Mouse (Mus musculus): ENCODE measurements around the gene Fam129c. TPM values are rescaled to one million over a fixed set of nuclear protein-coding genes. Genes with fewer than 3 reads are reported as not detected.

Gene Fam129c
- polyA plus RNA-seq, 1 experiment, result 4.5 TPM

DNA sequence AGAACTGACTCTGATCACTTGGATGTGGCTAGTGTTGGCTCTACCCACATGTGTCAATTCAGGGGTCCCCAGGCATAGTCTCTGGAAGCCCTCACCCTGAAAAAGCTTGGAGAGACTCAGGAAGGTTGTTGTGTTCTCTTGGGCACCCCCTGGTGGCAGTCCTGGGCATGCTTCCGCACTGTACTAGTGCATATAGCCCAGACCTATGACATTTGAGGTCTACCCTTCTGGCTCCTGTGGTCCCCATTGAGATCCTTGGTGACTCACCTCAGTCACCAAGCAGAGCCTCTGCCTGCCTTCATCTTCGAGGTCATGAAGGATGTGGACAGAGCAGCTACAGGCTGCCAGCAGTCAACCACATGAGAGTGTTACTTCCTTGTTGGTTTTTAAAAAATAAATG, 10.6 kb upstream of the Fam129c start:
- H3K4me3 ChIP-seq (ENCODE audit: low read depth, low read length), result no peak overlapping the region
- TF ChIP-seq CTCF (IDR thresholded peaks at IDR 0.05; ENCODE audit: extremely low read depth, insufficient read length, insufficient replicate concordance, low read depth, low read length) (peak; percentile 76; the same call in 1 of the 2 replicates), POLR2A (IDR thresholded peaks at IDR 0.05; ENCODE audit: low read depth, low read length) (no peak)
- H3K27me3 ChIP-seq (ENCODE audit: control insufficient read depth, insufficient read depth, low read length), result no peaks in the 10 kb centered on the region
- no peak overlapping the region for H3K27ac ChIP-seq (ENCODE audit: insufficient read depth, low read depth, low read length)
- 78% methylated on average over 2 of the region's 2 CpGs for WGBS
- peaks cover 7% of the 10 kb centered on the region; the same call in 1 of the 2 replicates for H3K4me1 ChIP-seq (ENCODE audit: control insufficient read depth, insufficient read depth, insufficient read length, low read length)
- no peaks in the 10 kb centered on the region; the same call in 1 of the 2 replicates for H3K36me3 ChIP-seq (ENCODE audit: control insufficient read depth, insufficient read depth, low read length)

GRCm38 (mm10) chr8:71588762-71589161, 8.7 kb upstream of the Fam129c start:
- 87% methylated on average over 3 of the region's 3 CpGs for WGBS
- Histone ChIP-seq H3K4me1 (ENCODE audit: control insufficient read depth, insufficient read depth, insufficient read length, low read length) (peaks cover 15% of the 10 kb centered on the region), H3K27me3 (ENCODE audit: control insufficient read depth, insufficient read depth, low read length) (no peaks in the 10 kb centered on the region), H3K36me3 (ENCODE audit: control insufficient read depth, insufficient read depth, low read length) (no peaks in the 10 kb centered on the region; the same call in 1 of the 2 replicates), H3K27ac (ENCODE audit: insufficient read depth, low read depth, low read length) (no peak overlapping the region), H3K4me3 (ENCODE audit: low read depth, low read length) (no peak overlapping the region)
- TF ChIP-seq POLR2A (IDR thresholded peaks at IDR 0.05; ENCODE audit: low read depth, low read length), result no peak
- TF ChIP-seq CTCF (IDR thresholded peaks at IDR 0.05; ENCODE audit: extremely low read depth, insufficient read length, insufficient replicate concordance, low read depth, low read length), result no peak

DNA sequence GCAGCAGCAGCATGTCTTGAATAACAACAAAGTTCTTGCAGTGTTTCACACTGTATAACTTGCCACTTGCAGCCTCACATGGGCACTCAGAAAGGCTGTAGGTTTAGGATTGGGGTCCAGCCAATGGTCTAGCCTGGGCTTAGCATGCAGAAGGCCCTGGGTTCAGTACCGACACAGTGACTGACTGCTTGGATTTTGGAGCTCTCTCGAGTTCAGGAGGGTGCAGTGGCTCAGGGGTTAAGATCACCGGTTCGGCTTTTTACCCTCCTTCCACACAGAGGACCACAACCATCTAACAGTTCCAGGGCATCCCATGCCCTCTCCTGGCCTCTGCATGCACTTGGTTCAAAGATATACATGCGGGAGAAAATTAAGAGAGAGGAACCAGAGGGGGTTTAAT, 6.4 kb upstream of the Fam129c start:
- Histone ChIP-seq H3K27ac (ENCODE audit: insufficient read depth, low read depth, low read length) (peak overlapping the region; percentile 94), H3K4me3 (ENCODE audit: low read depth, low read length) (peak overlapping the region; percentile 80), H3K4me1 (ENCODE audit: control insufficient read depth, insufficient read depth, insufficient read length, low read length) (peaks cover 15% of the 10 kb centered on the region), H3K36me3 (ENCODE audit: control insufficient read depth, insufficient read depth, low read length) (no peaks in the 10 kb centered on the region), H3K27me3 (ENCODE audit: control insufficient read depth, insufficient read depth, low read length) (no peaks in the 10 kb centered on the region; the same call in 1 of the 2 replicates)
- WGBS, result 30% methylated on average over 5 of the region's 5 CpGs
- TF ChIP-seq POLR2A (IDR thresholded peaks at IDR 0.05; ENCODE audit: low read depth, low read length) (no peak), CTCF (IDR thresholded peaks at IDR 0.05; ENCODE audit: extremely low read depth, insufficient read length, insufficient replicate concordance, low read depth, low read length) (no peak)

DNA sequence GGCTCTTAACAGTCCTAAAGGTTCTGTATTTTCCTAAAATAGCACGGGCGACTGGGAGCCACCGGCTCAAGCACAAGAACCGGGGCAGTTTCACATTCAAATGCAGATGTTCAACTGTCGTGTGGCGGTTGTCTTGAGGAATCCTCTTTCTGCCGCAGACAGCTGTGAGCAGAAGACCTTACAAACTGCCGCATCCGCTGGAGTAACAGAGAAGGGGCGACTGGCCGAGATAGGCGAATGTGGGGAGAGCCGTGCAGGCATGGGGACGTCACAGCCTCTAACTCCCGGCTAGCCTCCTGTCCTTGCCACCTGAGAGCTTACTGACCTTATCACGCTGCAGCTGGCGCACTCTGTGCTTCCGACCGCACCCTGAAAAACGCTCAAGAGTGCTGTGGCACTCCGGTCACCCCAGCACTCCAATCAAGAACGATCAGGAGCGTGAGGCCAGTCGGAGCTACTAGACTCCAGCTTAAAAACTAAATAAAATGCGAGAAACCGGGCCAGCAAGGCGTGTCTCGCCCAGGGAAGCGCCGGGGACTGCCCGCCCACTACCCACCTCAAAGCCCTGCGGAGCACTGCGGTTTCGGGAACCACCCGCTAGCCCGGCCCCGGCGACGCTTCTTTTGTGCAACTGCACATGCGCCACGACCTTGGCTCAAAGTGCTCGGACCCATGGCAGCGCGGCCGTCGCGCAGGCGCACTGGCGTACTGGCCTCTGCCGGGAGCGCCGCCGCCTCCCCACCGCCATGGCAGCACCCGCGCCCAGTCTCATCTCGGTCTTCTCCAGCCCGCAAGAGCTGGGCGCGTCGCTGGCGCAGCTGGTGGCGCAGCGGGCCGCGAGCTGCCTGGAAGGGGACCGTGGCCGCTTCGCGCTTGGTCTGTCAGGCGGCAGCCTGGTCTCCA, 5.7 kb upstream of the Fam129c start, which contains the start of gene Pgls:
Gene Pgls (plus strand): TSS at position 706 of the 903 bp plus-strand sequence.
- Histone ChIP-seq H3K36me3 (ENCODE audit: control insufficient read depth, insufficient read depth, low read length) (no peaks in the 10 kb centered on the region), H3K27me3 (ENCODE audit: control insufficient read depth, insufficient read depth, low read length) (no peaks in the 10 kb centered on the region; the same call in 1 of the 2 replicates), H3K4me3 (ENCODE audit: low read depth, low read length) (peak within 1 kb of the TSS; percentile 80), H3K4me1 (ENCODE audit: control insufficient read depth, insufficient read depth, insufficient read length, low read length) (peaks cover 15% of the 10 kb centered on the region), H3K27ac (ENCODE audit: insufficient read depth, low read depth, low read length) (peak within 1 kb of the TSS; percentile 94)
- under 1% methylated on average over 71 of the region's 71 CpGs for WGBS
- TF ChIP-seq POLR2A (IDR thresholded peaks at IDR 0.05; ENCODE audit: low read depth, low read length) (peak; percentile 86), CTCF (IDR thresholded peaks at IDR 0.05; ENCODE audit: extremely low read depth, insufficient read length, insufficient replicate concordance, low read depth, low read length) (no peak)

- H3K4me1 ChIP-seq (ENCODE audit: control insufficient read depth, insufficient read depth, insufficient read length, low read length), result peaks cover 15% of the 10 kb centered on the region
- H3K4me3 ChIP-seq (ENCODE audit: low read depth, low read length), result peak overlapping the region; percentile 80
- H3K36me3 ChIP-seq (ENCODE audit: control insufficient read depth, insufficient read depth, low read length), result no peaks in the 10 kb centered on the region
- WGBS, result 4% methylated on average over 60 of the region's 60 CpGs
- peak overlapping the region; percentile 94 for H3K27ac ChIP-seq (ENCODE audit: insufficient read depth, low read depth, low read length)
- TF ChIP-seq POLR2A (IDR thresholded peaks at IDR 0.05; ENCODE audit: low read depth, low read length) (no peak), CTCF (IDR thresholded peaks at IDR 0.05; ENCODE audit: extremely low read depth, insufficient read length, insufficient replicate concordance, low read depth, low read length) (no peak)
- no peaks in the 10 kb centered on the region; the same call in 1 of the 2 replicates for H3K27me3 ChIP-seq (ENCODE audit: control insufficient read depth, insufficient read depth, low read length)
Observed at GRCm38 (mm10) chr8:71592374-71593170, 4.9 kb upstream of the Fam129c start.

GRCm38 (mm10) chr8:71593556-71594323, 3.7 kb upstream of the Fam129c start:
- TF ChIP-seq POLR2A (IDR thresholded peaks at IDR 0.05; ENCODE audit: low read depth, low read length) (no peak), CTCF (IDR thresholded peaks at IDR 0.05; ENCODE audit: extremely low read depth, insufficient read length, insufficient replicate concordance, low read depth, low read length) (no peak)
- Histone ChIP-seq H3K36me3 (ENCODE audit: control insufficient read depth, insufficient read depth, low read length) (no peaks in the 10 kb centered on the region), H3K4me1 (ENCODE audit: control insufficient read depth, insufficient read depth, insufficient read length, low read length) (peaks cover 15% of the 10 kb centered on the region), H3K27ac (ENCODE audit: insufficient read depth, low read depth, low read length) (no peak overlapping the region), H3K4me3 (ENCODE audit: low read depth, low read length) (no peak overlapping the region), H3K27me3 (ENCODE audit: control insufficient read depth, insufficient read depth, low read length) (no peaks in the 10 kb centered on the region; the same call in 1 of the 2 replicates)
- WGBS, result 89% methylated on average over 8 of the region's 8 CpGs
